Mouse (Mus musculus): ENCODE data around the gene Asna1.

Gene Asna1

DNA sequence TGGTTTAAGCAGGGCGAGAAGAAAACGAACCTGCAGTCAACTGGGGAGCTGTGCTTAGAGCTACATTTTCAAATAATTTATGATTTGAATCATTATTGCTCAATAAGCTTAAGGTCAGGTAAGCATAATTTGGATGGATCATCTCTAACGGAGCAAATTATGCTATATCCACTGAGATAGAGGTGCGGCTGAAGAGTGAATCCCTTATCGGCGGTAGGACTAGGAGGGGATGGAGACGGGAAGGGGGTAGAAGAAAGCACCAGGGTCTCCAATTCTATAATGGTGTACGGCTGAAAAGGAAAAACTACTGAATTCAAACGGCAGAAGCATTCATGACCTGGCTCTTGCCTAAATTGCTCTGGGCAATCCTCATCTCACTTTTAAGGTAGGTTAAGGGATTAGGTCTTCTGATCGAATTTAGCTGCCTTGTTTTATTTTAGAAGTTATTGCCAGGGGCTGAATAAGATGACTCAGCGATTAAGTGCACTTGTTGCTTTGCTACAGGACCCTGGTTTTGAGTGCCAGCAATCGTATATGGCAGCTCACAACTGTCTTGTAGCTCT lies 10.2 kb upstream of the Asna1 start:
- DNase-seq (ENCODE audit: extremely low read depth, low read depth, low spot score) = no peak

- DNase-seq (ENCODE audit: extremely low read depth, low read depth, low spot score) = no peak
Observed at GRCm38 (mm10) chr8:85034764-85035163, 9.7 kb upstream of the Asna1 start.

- no peak for DNase-seq (ENCODE audit: extremely low read depth, low read depth, low spot score)
Observed at GRCm38 (mm10) chr8:85033867-85034266, 8.8 kb upstream of the Asna1 start.

DNA sequence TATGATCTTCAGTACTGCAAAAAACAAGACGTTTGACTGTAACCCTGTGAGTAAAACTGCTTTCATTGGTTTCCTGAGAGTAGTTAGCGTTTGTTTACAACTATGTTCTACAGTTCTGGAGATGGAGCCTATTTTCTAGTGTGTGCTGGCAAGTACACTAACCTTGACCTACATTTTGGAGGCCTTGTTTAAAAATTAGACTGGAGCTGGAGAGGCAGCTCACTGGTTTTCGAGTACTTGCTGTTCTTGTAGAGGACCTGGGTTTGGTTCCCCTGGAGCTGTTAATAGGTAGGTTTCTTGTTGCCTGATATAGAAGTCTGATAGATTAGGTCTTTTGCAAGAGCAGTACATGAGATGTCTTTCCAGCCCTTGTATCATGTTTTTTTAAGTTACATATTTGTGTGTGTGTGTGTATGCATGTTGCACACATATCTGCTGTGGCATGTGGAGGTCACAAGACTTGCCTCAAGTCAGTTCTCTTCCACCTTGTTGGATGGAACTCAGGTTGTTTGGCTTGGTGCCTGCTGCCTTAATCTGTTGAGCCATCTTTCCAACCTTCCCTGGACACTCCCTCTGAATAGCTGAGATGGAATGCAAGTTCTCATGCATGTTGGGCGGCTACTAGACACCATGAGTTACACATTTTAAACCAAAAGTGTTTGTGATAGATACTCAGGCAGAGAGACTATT lies 7.7 kb upstream of the Asna1 start:
- DNase-seq (ENCODE audit: extremely low read depth, low read depth, low spot score) = no peak

- DNase-seq (ENCODE audit: extremely low read depth, low read depth, low spot score) = no peak
Observed at GRCm38 (mm10) chr8:85029271-85029670, 4.2 kb upstream of the Asna1 start.

GRCm38 (mm10) chr8:85027922-85028321 lies 2.8 kb upstream of the Asna1 start:
- no peak for DNase-seq (ENCODE audit: extremely low read depth, low read depth, low spot score)

DNA sequence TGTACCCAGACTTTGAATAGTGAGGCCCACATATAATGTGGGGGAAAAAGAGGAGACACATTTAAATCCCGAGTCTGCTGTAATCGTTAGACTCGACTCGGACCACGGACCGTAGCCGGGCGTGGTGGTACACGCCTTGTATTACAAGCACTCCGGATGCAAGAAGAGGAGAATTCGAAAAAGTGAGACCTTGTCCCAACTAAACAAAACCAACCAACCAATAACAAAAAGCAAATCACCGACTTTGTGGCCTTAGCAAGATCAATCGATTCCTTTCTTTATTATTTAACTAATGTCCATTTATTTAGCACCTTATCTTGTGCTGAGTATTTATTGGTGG lies 2.4 kb upstream of the Asna1 start:
- no peak for DNase-seq (ENCODE audit: extremely low read depth, low read depth, low spot score)

DNA sequence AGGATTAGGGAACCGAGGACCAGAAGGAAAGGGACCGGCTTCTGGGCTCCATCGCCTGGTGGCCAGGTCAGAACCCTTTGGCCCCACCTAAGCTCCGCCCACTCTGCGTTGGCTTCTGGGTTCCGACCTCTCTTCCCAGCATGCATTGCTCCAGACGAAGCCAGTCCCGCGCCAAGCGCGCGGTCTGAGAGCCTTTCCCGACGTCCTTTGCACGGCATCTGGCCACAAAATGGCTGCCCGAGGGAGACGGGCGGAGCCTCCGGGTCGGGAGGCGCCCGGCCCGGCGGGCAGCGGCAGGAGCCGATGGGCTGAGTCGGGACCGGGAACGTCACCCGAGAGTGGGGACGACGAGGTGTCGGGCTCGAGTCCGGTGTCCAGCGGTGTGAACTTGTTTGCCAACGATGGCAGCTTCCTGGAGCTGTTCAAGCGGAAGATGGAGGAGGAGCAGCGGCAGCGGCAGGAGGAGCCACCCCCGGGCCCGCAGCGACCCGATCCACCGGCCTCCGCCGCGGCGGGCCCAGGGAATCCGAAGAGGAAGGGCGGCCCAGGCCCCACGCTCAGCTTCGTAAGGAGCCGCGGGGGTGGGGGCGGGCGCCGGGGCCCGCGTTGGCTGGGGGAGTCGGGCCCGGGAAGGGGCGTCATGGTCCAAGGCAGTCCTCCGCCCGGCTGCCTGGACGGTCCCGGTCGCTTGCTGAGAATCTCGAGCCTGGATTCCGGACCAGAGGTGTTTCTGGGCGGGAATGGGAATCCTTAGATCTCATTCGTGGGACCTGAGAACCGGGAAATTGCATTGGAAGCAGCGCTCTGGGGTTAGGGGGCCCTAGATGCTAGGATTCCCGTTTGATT lies 1.8 kb upstream of the Asna1 start, which contains the start of gene Trir:
Trir (plus strand) TSS at position 154 of the 846 bp plus-strand sequence.
- no peak for DNase-seq (ENCODE audit: extremely low read depth, low read depth, low spot score)

- no peak for DNase-seq (ENCODE audit: extremely low read depth, low read depth, low spot score)
Observed at GRCm38 (mm10) chr8:85023846-85024245, 1.2 kb downstream of the Asna1 start.

DNA sequence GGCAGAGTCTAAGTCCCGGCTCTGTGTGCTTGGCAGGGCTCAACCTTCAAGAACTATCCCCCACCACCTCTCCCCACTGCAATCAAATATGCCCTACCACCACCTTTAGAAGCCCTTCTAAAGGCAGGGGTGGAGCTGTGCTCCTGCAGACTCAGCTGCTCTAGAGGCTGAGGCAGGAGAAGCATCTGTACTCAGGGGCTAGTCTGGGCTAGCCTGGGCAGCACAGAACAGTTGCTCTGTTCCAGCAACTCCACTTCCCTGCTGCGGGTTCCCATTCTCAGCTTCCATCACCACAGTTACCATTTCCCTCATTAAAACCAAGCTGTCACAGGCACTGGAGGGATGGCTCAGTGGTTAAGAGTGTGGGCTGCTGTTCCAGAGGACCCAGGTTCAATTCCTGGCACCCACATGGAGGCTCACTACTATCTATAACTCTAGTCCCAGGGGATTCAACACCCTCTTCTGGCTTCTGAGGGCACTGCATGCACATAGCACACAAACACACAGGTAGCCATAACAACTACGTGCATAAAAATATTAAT lies 3.5 kb downstream of the Asna1 start:
- DNase-seq (ENCODE audit: extremely low read depth, low read depth, low spot score) = no peak

DNA sequence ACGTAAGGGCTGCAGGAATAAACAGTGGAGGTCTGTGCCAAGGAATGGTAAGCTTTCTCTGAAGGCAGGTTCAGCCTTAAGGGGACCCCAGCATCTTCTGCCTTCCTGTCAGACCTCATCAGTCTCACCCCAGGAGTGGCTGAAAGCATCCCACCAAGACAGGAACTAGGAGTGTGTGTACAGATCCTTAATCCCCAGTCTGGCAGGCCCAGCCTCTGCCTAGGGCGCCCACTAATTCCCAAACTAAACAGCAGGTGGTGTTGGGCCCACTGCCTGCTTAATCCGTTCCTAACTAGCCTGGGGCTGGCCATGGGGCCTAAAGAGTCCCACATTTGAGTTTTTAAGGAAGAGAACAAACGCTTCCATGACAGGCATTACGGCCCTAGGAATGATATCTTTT lies 7.9 kb downstream of the Asna1 start:
- DNase-seq (ENCODE audit: extremely low read depth, low read depth, low spot score) = no peak

DNA sequence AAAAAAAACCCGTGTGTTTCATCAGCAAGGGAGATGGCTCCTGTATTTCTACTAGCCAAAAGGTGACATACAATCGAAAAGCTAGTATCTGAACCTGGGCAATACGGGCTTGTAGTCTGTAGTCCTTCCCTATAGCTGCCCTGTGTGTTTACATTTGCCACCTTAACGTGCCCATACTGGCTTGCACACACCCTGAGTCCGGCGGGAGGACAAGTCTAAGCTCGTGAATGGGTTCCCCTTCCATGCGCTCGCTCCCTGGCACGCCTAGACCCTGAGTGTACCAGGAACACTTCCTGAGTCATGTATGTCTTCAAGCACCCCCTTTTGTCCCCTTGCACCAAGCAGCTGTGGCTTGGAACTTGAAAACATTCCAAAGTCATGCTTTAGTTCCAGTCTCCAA lies 8.4 kb downstream of the Asna1 start:
- DNase-seq (ENCODE audit: extremely low read depth, low read depth, low spot score) = no peak

- no peak for DNase-seq (ENCODE audit: extremely low read depth, low read depth, low spot score)
Observed at GRCm38 (mm10) chr8:85014431-85014830, 10.7 kb downstream of the Asna1 start, which contains the start of gene Best2. Best2 (minus strand) TSS chr8:85014531.

GRCm38 (mm10) chr8:85013230-85013840 lies 11.7 kb downstream of the Asna1 start:
- DNase-seq (ENCODE audit: extremely low read depth, low read depth, low spot score) = no peak

GRCm38 (mm10) chr8:85011242-85011641 lies 13.8 kb downstream of the Asna1 start:
- DNase-seq (ENCODE audit: extremely low read depth, low read depth, low spot score) = no peak

DNA sequence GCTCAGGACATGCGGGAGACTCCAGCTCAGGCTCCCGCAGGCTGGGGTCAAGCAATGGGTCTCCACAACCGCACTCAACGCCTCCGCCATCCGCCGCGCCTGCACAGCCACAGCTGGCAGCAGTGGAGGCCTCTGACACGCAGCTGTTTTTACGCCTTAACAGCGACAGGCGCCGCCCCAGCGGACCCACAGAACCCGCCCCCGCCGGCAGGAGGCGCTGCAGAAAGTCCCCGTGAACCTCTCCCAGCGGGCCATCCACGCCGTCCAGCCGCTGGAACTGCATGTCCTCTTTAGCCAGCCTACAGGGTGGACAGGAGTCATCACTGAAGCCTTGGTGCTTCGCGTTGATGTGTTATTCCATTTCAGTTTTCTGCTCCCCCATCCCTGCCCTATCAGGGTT lies 17.4 kb downstream of the Asna1 start:
- DNase-seq (ENCODE audit: extremely low read depth, low read depth, low spot score) = no peak

DNA sequence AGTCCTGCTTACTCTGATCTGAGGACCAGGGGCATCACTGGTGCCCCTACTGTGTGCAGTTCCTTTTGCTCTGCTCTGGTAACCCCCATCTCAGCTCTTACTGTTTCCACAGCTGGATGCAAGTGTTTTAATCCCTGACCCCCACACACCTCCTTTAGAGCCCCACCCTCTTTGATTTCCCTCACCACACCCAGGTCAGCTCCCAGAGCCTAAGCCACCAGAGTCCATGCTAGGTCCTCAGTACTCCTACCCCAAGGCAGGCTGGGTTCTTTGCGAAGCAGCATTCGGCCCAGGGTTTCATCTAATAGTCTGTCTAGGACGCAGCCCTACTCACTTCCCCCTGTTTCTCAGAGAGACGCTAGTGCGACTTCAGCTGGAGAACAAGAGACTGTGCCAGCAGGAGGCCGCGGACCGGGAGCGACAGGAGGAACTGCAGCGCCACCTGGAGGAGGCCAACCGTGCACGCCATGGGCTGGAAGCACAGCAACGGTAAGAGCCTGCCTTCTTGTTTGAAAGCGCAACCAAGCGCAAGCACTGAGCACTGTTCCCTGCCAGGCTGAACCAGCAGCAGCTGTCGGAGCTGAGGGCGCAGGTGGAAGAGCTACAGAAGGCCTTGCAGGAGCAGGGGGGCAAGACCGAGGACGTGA lies 27.3 kb downstream of the Asna1 start:
- DNase-seq (ENCODE audit: extremely low read depth, low read depth, low spot score) = no peak

GRCm38 (mm10) chr8:84996978-84997377 lies 28.1 kb downstream of the Asna1 start:
- no peak for DNase-seq (ENCODE audit: extremely low read depth, low read depth, low spot score)

GRCm38 (mm10) chr8:84995680-84996079 lies 29.4 kb downstream of the Asna1 start:
- no peak for DNase-seq (ENCODE audit: extremely low read depth, low read depth, low spot score)

- DNase-seq (ENCODE audit: extremely low read depth, low read depth, low spot score) = no peak
Observed at GRCm38 (mm10) chr8:84994375-84994774, 30.7 kb downstream of the Asna1 start.

DNA sequence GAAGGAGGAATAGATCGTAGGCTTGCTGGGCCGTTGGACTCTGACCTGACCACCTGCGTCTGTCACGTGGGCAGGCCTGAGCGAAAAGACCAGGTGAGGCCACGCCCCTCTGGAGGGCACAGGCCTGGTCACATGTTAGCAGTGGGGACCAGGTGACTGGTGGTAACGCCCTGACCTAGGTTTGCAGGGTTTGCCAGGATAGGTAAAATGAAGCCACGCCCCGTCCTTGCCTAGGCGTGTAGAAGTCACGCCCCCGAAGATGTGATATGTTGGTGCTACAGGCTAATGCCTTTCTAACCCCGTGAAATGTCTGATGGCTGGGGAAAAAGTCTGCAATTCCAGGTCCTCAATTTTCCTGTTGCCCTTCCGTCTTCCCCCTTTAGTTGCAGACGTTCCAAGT lies 34.2 kb downstream of the Asna1 start:
- peak; percentile 85 for DNase-seq (ENCODE audit: extremely low read depth, low read depth, low spot score)
